Mouse (Mus musculus) intestine, postnatal 0 days (tissue): ENCODE results near the gene Tdp2. TPM values are rescaled to one million over a fixed set of nuclear protein-coding genes. Genes with fewer than 3 reads are reported as not detected.
"Not testable (repeated sequence)": the region's sequence is repeated elsewhere in the genome, so short reads cannot be mapped to it uniquely, and the experiment has no call there.

Experiments used
- ATAC-seq: fragments of 200-750 bp; cut with Nextera tagmentation; 2 replicates; pipeline ENCODE4 v1.8.0; 2017; ENCODE audit warnings: mild to moderate bottlenecking, moderate TSS enrichment, moderate library complexity
- H3K27ac ChIP-seq: fragments of 300-500 bp; sonication (generic); 2 replicates; pipeline ENCODE4 v1.5.1; 2014; ENCODE audit warnings: mild to moderate bottlenecking, low read depth, low read length, moderate library complexity
- H3K27me3 ChIP-seq: fragments of 300-500 bp; sonication (generic); replicated peaks from 2 replicates; pipeline ENCODE4 v1.6.1; 2014; ENCODE audit warnings: low read length, mixed read lengths; ENCODE audit not compliant: control insufficient read depth, insufficient read depth
- H3K36me3 ChIP-seq: fragments of 300-500 bp; sonication (generic); 2 replicates; pipeline ENCODE4 v1.6.1; 2014; ENCODE audit warnings: mild to moderate bottlenecking, moderate library complexity; ENCODE audit not compliant: control insufficient read depth, insufficient read depth
- H3K4me1 ChIP-seq: fragments of 300-500 bp; sonication (generic); replicated peaks from 2 replicates; pipeline ENCODE4 v1.6.1; 2014; ENCODE audit warnings: antibody characterized with exemption, low read length, mixed read lengths; ENCODE audit not compliant: control insufficient read depth, insufficient read depth
- H3K4me2 ChIP-seq: fragments of 300-500 bp; sonication (generic); replicated peaks from 2 replicates; pipeline ENCODE4 v1.6.1; 2014; ENCODE audit warnings: low read depth, mild to moderate bottlenecking, moderate library complexity
- H3K4me3 ChIP-seq: fragments of 300-500 bp; sonication (generic); 2 replicates; pipeline ENCODE4 v1.5.1; 2014; ENCODE audit warnings: low read depth, low read length
- H3K9ac ChIP-seq: fragments of 300-500 bp; sonication (generic); 2 replicates; pipeline ENCODE4 v1.6.1; 2014; ENCODE audit warnings: mild to moderate bottlenecking, low read depth, low read length
- H3K9me3 ChIP-seq: fragments of 300-500 bp; sonication (generic); 2 replicates; pipeline ENCODE4 v1.6.1; 2016; ENCODE audit warnings: mixed run types; ENCODE audit not compliant: control insufficient read depth
- CTCF ChIP-seq: sonication (generic); IDR thresholded peaks from 2 replicates; pipeline ENCODE4 v1.5.1; 2016; ENCODE audit warnings: low read depth, mild to moderate bottlenecking, control low read depth, antibody characterized with exemption, moderate library complexity
- WGBS: fragments of 180-500 bp; shearing (Covaris S2); extraction: QIAGEN DNeasy Blood & Tissue Kit; methylation state at CpG from one replicate; pipeline ENCODE4 v1.1.7; 2014; 5-methylcytosine and 5-hydroxymethylcytosine counted together
- polyA plus RNA-seq: library from polyadenylated mRNA; unstranded; fragments of >200 nt; fragmentation: Nextera tagmentation; extraction: Ambion mirVana; gene quantifications from 2 replicates; pipeline ENCODE4 v1.2.1, GENCODE M21; 2015

Tdp2 gene
- polyA plus RNA-seq, 1 experiment from 2014 or later: 37.6 TPM

DNA sequence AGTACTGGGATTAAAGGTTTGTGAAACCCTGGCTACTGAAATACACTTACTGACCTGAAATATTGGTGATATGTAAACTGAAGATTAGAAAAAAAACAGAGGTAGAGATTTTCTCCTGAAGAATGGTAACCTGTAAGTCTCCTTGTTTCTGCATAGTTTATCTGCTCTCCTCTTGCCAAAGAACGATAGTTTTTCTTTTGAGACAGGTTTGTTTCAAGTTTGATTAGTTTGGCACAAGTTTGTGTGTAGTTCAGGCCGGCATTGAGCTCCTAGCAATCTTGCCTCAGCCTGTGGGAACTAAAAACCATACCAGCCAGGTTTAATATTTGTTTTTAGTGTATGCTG lies 1.3 kb downstream of the Tdp2 start:
- ATAC-seq: no peak
- WGBS: 11% methylated on average over 2 of the region's 2 CpGs
- H3K4me3 ChIP-seq: peak overlapping the region; percentile 96
- H3K4me1 ChIP-seq: no peaks in the 10 kb centered on the region
- peaks cover 7% of the 10 kb centered on the region; the same call in 1 of the 2 replicates for H3K36me3 ChIP-seq
- peak overlapping the region; percentile 89 for H3K4me2 ChIP-seq
- no peak for TF ChIP-seq CTCF
- no peaks in the 10 kb centered on the region for H3K27me3 ChIP-seq
- no peaks in the 10 kb centered on the region for H3K9me3 ChIP-seq
- 0 out of 2 replicates have a peak overlapping the region, but pooled peaks have one; percentile 17 for H3K27ac ChIP-seq
- peak overlapping the region; percentile 94; the same call in 1 of the 2 replicates for H3K9ac ChIP-seq

GRCm38 (mm10) chr13:24837765-24838164 lies 6.3 kb downstream of the Tdp2 start:
- not testable (repeated sequence) for H3K27ac ChIP-seq, H3K27me3 ChIP-seq, H3K9me3 ChIP-seq, H3K9ac ChIP-seq, H3K4me3 ChIP-seq, H3K4me2 ChIP-seq, H3K4me1 ChIP-seq, ATAC-seq
- H3K36me3 ChIP-seq: peaks cover 15% of the 10 kb centered on the region; the same call in 1 of the 2 replicates
- WGBS: 91% methylated on average over 8 of the region's 8 CpGs

DNA sequence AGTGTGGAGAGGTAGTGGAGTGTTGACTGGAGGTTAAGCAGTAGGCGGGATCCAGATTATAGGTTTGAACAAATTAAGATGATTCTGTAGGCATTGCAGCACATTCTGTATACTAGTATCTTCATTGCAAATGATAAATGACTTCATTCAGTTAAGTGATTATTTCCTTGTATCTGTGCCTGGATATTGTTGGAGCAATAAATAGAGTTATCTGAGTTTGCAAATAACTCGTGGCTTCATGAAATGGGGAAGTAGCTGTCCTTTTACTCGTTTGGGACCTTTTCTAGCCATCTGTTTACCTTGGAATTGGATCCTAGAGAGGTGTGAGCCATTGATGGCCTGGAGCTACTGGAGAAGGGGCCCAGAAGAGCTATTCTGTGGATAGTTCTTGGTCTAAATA lies 8.4 kb downstream of the Tdp2 start:
- no peaks in the 10 kb centered on the region for H3K27me3 ChIP-seq
- peaks cover 2% of the 10 kb centered on the region; the same call in 1 of the 2 replicates for H3K4me1 ChIP-seq
- no peak overlapping the region for H3K4me2 ChIP-seq
- H3K9me3 ChIP-seq: no peaks in the 10 kb centered on the region
- no peak for ATAC-seq
- peaks cover 15% of the 10 kb centered on the region; the same call in 1 of the 2 replicates for H3K36me3 ChIP-seq
- H3K9ac ChIP-seq: no peak overlapping the region
- H3K27ac ChIP-seq: no peak overlapping the region
- WGBS: 43% methylated on average over 3 of the region's 3 CpGs
- TF ChIP-seq CTCF: no peak
- H3K4me3 ChIP-seq: no peak overlapping the region

GRCm38 (mm10) chr13:24841702-24842101 lies 10.2 kb downstream of the Tdp2 start:
- Histone ChIP-seq H3K36me3 (peaks cover 11% of the 10 kb centered on the region; the same call in 1 of the 2 replicates), H3K9ac (no peak overlapping the region), H3K27ac (no peak overlapping the region), H3K27me3 (no peaks in the 10 kb centered on the region), H3K4me2 (no peak overlapping the region), H3K4me1 (peaks cover 4% of the 10 kb centered on the region; the same call in 1 of the 2 replicates), H3K9me3 (no peaks in the 10 kb centered on the region), H3K4me3 (no peak overlapping the region)
- peak; percentile 74 for ATAC-seq
- no peak for TF ChIP-seq CTCF
- WGBS: 31% methylated on average over 3 of the region's 3 CpGs

GRCm38 (mm10) chr13:24844983-24845955 lies 13.8 kb downstream of the Tdp2 start, which contains the start of gene D130043K22Rik:
TSS of gene D130043K22Rik (plus strand) at chr13:24845135.
- H3K27ac ChIP-seq: no peak within 1 kb of the TSS
- 18% methylated on average over 40 of the region's 40 CpGs for WGBS
- ATAC-seq: peak; percentile 63
- 0 out of 2 replicates have a peak within 1 kb of the TSS, but pooled peaks have one; percentile 22 for H3K9ac ChIP-seq
- no peaks in the 10 kb centered on the region for H3K27me3 ChIP-seq
- 0 out of 2 replicates have a peak, but pooled peaks have one; percentile 3 for TF ChIP-seq CTCF
- no peaks in the 10 kb centered on the region for H3K9me3 ChIP-seq
- peak within 1 kb of the TSS; percentile 35 for H3K4me3 ChIP-seq
- H3K4me2 ChIP-seq: peak within 1 kb of the TSS; percentile 75
- H3K36me3 ChIP-seq: no peaks in the 10 kb centered on the region
- H3K4me1 ChIP-seq: peaks cover 4% of the 10 kb centered on the region; the same call in 1 of the 2 replicates

DNA sequence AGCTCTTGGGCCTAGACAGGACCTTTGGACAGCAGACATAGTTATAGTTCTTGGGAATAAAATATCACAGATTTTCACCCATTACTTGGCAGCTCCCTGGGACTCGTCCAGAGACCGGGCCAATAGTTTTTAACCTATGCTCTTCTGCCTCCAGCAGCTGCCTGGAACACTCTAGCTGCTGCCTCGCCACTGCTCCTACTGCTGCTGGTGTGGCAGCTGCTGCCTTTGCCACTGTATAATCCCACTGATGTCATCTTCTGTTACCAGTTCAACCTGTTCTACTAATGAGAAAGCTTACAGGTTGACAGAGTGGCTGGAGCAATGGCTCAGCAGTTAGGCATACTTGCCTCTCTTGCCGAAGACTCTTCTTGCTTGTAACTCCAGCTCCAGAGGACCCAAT lies 17.8 kb downstream of the Tdp2 start:
- H3K4me2 ChIP-seq: no peak overlapping the region
- 42% methylated on average over 4 of the region's 4 CpGs for whole genome bisulfite sequencing
- H3K27ac ChIP-seq: no peak overlapping the region; the same call in 1 of the 2 replicates
- no peak overlapping the region for H3K4me3 ChIP-seq
- H3K36me3 ChIP-seq: no peaks in the 10 kb centered on the region
- peak; percentile 55 for ATAC-seq
- no peaks in the 10 kb centered on the region for H3K27me3 ChIP-seq
- H3K9me3 ChIP-seq: no peaks in the 10 kb centered on the region
- TF ChIP-seq CTCF: no peak
- no peak overlapping the region for H3K9ac ChIP-seq
- peaks cover 8% of the 10 kb centered on the region; the same call in 1 of the 2 replicates for H3K4me1 ChIP-seq
